Mouse (Mus musculus): ENCODE data around the gene Olfr145.

DNA sequence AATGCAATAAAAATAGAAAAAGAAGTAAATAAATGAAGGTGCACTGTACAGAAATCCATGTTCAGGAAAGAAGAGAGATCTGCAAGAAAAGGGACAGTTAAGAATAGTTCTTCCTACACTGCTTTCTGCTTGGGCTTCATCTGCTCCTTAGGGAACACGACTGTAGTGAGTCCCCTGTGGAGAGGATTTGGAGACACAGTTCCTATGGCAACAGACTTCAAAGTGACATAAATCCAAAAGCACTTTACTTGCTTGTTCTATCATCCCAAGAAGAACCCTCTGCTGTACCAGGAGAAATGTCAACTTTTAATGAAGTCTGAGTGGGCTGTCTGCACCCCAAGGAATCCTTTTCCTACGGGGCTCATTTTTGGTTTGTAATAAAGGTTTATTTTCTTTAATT, 5.6 kb upstream of the Olfr145 start:
- no peak for TF ChIP-seq CTCF (IDR thresholded peaks at IDR 0.05; ENCODE audit: insufficient read depth, low read depth, low read length)
- no peak for TF ChIP-seq POLR2A (IDR thresholded peaks at IDR 0.05; ENCODE audit: insufficient read depth, low read depth, low read length)
